Comparison of ENCODE assay signal across 9 mouse cellular contexts in the genomic region with DNA sequence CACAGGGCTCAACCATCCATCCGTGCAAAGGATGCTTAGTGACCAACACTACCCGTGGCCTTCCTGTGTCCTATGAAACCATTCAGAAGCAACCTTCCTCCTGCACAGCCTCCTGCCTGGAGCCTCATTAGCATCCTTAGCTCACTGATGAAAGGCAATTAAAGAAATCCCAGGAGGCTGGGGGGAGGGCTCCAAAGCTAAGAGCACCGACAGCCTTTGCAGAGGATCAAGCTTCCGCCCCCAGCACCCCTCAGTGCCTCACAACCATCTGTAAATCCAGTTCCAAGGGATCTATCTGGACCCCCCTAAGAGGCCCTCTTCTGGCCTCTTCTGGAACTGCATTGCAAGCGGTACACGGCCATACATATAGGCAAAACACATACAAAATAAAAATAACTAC. TPM values are rescaled to one million over a fixed set of nuclear protein-coding genes. Genes with fewer than 3 reads are reported as not detected.
DNase-seq lines count a peak whose midpoint lies in the region; ATAC-seq and TF ChIP-seq lines count a peak whose summit lies in the region.
"Had no signal": no experiment of that assay in that cellular context is flagged by ENCODE, and none has a peak within 500 bp of the region (broad histone marks: within the 10 kb centered on the region; RNA-seq: fewer than 3 reads in every experiment).

No protein-coding gene starts in this region.

- no peaks in the 10 kb centered on the region for H3K36me3 ChIP-seq in lung, postnatal 0 days (ENCODE audit: insufficient read depth, low read length)
- H3K36me3 ChIP-seq in embryonic facial prominence, embryonic 11.5 days (replicated peaks; ENCODE audit: control insufficient read depth, insufficient read depth, low read depth, low read length), result no peaks in the 10 kb centered on the region
- H3K36me3 ChIP-seq in hindbrain, embryonic 15.5 days, result no peaks in the 10 kb centered on the region
- H3K36me3 ChIP-seq: liver, embryonic 12.5 days had no signal

- TF ChIP-seq EP300 in lung, postnatal 0 days (IDR thresholded peaks at IDR 0.05), result no peak

- WGBS in lung, postnatal 0 days, result 73% methylated on average over 6 of the region's 6 CpGs
- 46% methylated on average over 6 of the region's 6 CpGs for WGBS in embryonic facial prominence, embryonic 11.5 days
- WGBS in hindbrain, embryonic 15.5 days, result 41% methylated on average over 6 of the region's 6 CpGs

- no peak for DNase-seq in lung, postnatal 0 days (ENCODE audit: low spot score)
- DNase-seq in lung, postnatal 14 days, result no peak
- no peak for DNase-seq in embryonic facial prominence, embryonic 11.5 days (ENCODE audit: low spot score)
- DNase-seq in retina, embryonic 14.5 days (ENCODE audit: low spot score), result peak; percentile 50
- no peak for DNase-seq in spleen, postnatal 4 days (ENCODE audit: low spot score in 2 of 2)
- no peak for DNase-seq in cerebellum, adult 9-11 months
- no peak for DNase-seq in left cerebral cortex, adult 11 months (ENCODE audit: low spot score)

- TF ChIP-seq CTCF in lung, postnatal 0 days (IDR thresholded peaks at IDR 0.05), result peak; percentile 31

- no peak overlapping the region for H3K4me3 ChIP-seq in lung, postnatal 0 days (ENCODE audit: low read depth, low read length)
- no peak overlapping the region for H3K4me3 ChIP-seq in embryonic facial prominence, embryonic 11.5 days (ENCODE audit: low read depth, low read length)
- H3K4me3 ChIP-seq in hindbrain, embryonic 15.5 days, result no peak overlapping the region
- H3K4me3 ChIP-seq: liver, embryonic 12.5 days had no signal

- no peak overlapping the region for H3K27ac ChIP-seq in lung, postnatal 0 days (ENCODE audit: low read length)
- no peak overlapping the region for H3K27ac ChIP-seq in embryonic facial prominence, embryonic 11.5 days (replicated peaks; ENCODE audit: low read depth, low read length)
- no peak overlapping the region for H3K27ac ChIP-seq in hindbrain, embryonic 15.5 days (replicated peaks)
- H3K27ac ChIP-seq: liver, embryonic 12.5 days had no signal

- no peaks in the 10 kb centered on the region for H3K9me3 ChIP-seq in lung, postnatal 0 days (ENCODE audit: low read length)
- H3K9me3 ChIP-seq in embryonic facial prominence, embryonic 11.5 days (replicated peaks; ENCODE audit: control insufficient read depth, low read length), result no peaks in the 10 kb centered on the region
- H3K9me3 ChIP-seq in hindbrain, embryonic 15.5 days, result no peaks in the 10 kb centered on the region
- H3K9me3 ChIP-seq: liver, embryonic 12.5 days had no signal

- no peak for ATAC-seq in lung, postnatal 0 days
- ATAC-seq in embryonic facial prominence, embryonic 11.5 days (replicated peaks; ENCODE audit: insufficient number of reproducible peaks, low FRiP score, low TSS enrichment, low read depth), result peak; percentile 40; the same call in 1 of the 2 replicates
- ATAC-seq in hindbrain, embryonic 15.5 days (ENCODE audit: low FRiP score, low read depth), result 0 out of 2 replicates have a peak, but pooled peaks have one; percentile 27
- ATAC-seq: liver, embryonic 12.5 days had no signal

- no peak overlapping the region for H3K9ac ChIP-seq in lung, postnatal 0 days (replicated peaks; ENCODE audit: low read depth)
- no peak overlapping the region for H3K9ac ChIP-seq in embryonic facial prominence, embryonic 11.5 days (replicated peaks; ENCODE audit: low read length)
- no peak overlapping the region for H3K9ac ChIP-seq in hindbrain, embryonic 15.5 days
- H3K9ac ChIP-seq: liver, embryonic 12.5 days had no signal

- H3K4me1 ChIP-seq in lung, postnatal 0 days (ENCODE audit: insufficient read depth, low read depth, low read length), result no peaks in the 10 kb centered on the region
- H3K4me1 ChIP-seq in embryonic facial prominence, embryonic 11.5 days (ENCODE audit: control insufficient read depth, insufficient read depth, low read length), result no peaks in the 10 kb centered on the region
- peaks cover 19% of the 10 kb centered on the region for H3K4me1 ChIP-seq in hindbrain, embryonic 15.5 days (replicated peaks)
- H3K4me1 ChIP-seq: liver, embryonic 12.5 days had no signal

- H3K4me2 ChIP-seq in lung, postnatal 0 days (replicated peaks; ENCODE audit: low read depth, low read length), result no peak overlapping the region
- H3K4me2 ChIP-seq in embryonic facial prominence, embryonic 11.5 days (ENCODE audit: low read depth, low read length), result no peak overlapping the region
- H3K4me2 ChIP-seq in hindbrain, embryonic 15.5 days, result no peak overlapping the region
- H3K4me2 ChIP-seq: liver, embryonic 12.5 days had no signal

- no peaks in the 10 kb centered on the region for H3K27me3 ChIP-seq in lung, postnatal 0 days (replicated peaks; ENCODE audit: insufficient read depth, low read length)
- H3K27me3 ChIP-seq in embryonic facial prominence, embryonic 11.5 days (ENCODE audit: control insufficient read depth, insufficient read depth, low read length), result no peaks in the 10 kb centered on the region
- H3K27me3 ChIP-seq in hindbrain, embryonic 15.5 days, result no peaks in the 10 kb centered on the region
- H3K27me3 ChIP-seq: liver, embryonic 12.5 days had no signal

RNA-seq across cellular contexts. Expression of a gene that starts 19.4 kb away (rescaled TPM):
- polyA plus RNA-seq in lung, postnatal 0 days (2015; fragmentation: Nextera tagmentation; extraction: Ambion mirVana), result 4.1 TPM in 2 replicates
- 0.46 and 2.0 TPM in 2 replicates for polyA plus RNA-seq in embryonic facial prominence, embryonic 11.5 days (2014; fragmentation: Nextera tagmentation; extraction: Ambion mirVana)
- 1.8 and 2.4 TPM in 2 replicates for polyA plus RNA-seq in hindbrain, embryonic 15.5 days (2015; fragmentation: Nextera tagmentation; extraction: Ambion mirVana)
